Comparison of ENCODE assay signal across 30 mouse cellular contexts in genomic region chr5:95941562-95941961, GRCm38 (mm10). TPM values are rescaled to one million over a fixed set of nuclear protein-coding genes. Genes with fewer than 3 reads are reported as not detected.
"Had no signal": no experiment of that assay in that cellular context is flagged by ENCODE, and none has a peak within 500 bp of the region (broad histone marks: within the 10 kb centered on the region; RNA-seq: fewer than 3 reads in every experiment).

No protein-coding gene starts in this region.

- H3K4me1 ChIP-seq: hindbrain, embryonic 13.5 days; hindbrain, embryonic 15.5 days; kidney, embryonic 15.5 days; liver, embryonic 13.5 days; liver, embryonic 15.5 days had no signal

- H3K36me3 ChIP-seq: heart, embryonic 10.5 days; heart, embryonic 12.5 days; hindbrain, embryonic 13.5 days; hindbrain, embryonic 15.5 days; kidney, embryonic 15.5 days; limb, embryonic 10.5 days; limb, embryonic 12.5 days; liver, embryonic 13.5 days; liver, embryonic 15.5 days had no signal

- H3K9me3 ChIP-seq: heart, embryonic 10.5 days; hindbrain, embryonic 13.5 days; hindbrain, embryonic 15.5 days; kidney, embryonic 15.5 days; limb, embryonic 10.5 days; limb, embryonic 12.5 days; liver, embryonic 13.5 days; liver, embryonic 15.5 days had no signal

- ATAC-seq: hindbrain, postnatal 0 days; liver, postnatal 0 days had no signal

- H3K4me3 ChIP-seq: heart, embryonic 10.5 days; heart, embryonic 12.5 days; hindbrain, embryonic 13.5 days; hindbrain, embryonic 15.5 days; kidney, embryonic 15.5 days; limb, embryonic 10.5 days; limb, embryonic 12.5 days; liver, embryonic 13.5 days; liver, embryonic 15.5 days had no signal

- H3K27ac ChIP-seq: heart, embryonic 10.5 days; hindbrain, embryonic 13.5 days; hindbrain, embryonic 15.5 days; hindbrain, postnatal 0 days; kidney, embryonic 15.5 days; kidney, postnatal 0 days; limb, embryonic 10.5 days; limb, embryonic 12.5 days; liver, embryonic 13.5 days; liver, embryonic 15.5 days had no signal

- H3K27me3 ChIP-seq: heart, embryonic 12.5 days; hindbrain, embryonic 13.5 days; hindbrain, embryonic 15.5 days; kidney, embryonic 15.5 days; limb, embryonic 12.5 days; liver, embryonic 13.5 days; liver, embryonic 15.5 days had no signal

- DNase-seq: gastrocnemius, postnatal 14 days; gastrocnemius, postnatal 36 days; heart, adult 18-20 months; heart, postnatal 10 days; heart, postnatal 36 days; kidney, adult 11 months; kidney, adult 2 months; kidney, adult 9 months; kidney, postnatal 14 days; kidney, postnatal 36 days; layer of hippocampus, postnatal 36 days; liver; liver, embryonic 13.5 days; liver, postnatal 0 days had no signal

RNA-seq across cellular contexts. Expression of gene Cxcl13, which starts 15.2 kb away (rescaled TPM):
- total RNA-seq: gastrocnemius, postnatal 14 days; hematopoietic stem cell, adult 5-6 weeks; hindbrain, postnatal 0 days; layer of hippocampus, adult 18-20 months; layer of hippocampus, postnatal 10 days; layer of hippocampus, postnatal 36 days; left cerebral cortex, adult 18-20 months; left cerebral cortex, postnatal 14 days; left cerebral cortex, postnatal 36 days had no signal
